Mouse (Mus musculus): Measurements from ENCODE around the gene Nup160. TPM values are rescaled to one million over a fixed set of nuclear protein-coding genes. Genes with fewer than 3 reads are reported as not detected.

Nup160 gene
- polyA plus RNA-seq, 1 experiment, result 28.0 TPM

DNA sequence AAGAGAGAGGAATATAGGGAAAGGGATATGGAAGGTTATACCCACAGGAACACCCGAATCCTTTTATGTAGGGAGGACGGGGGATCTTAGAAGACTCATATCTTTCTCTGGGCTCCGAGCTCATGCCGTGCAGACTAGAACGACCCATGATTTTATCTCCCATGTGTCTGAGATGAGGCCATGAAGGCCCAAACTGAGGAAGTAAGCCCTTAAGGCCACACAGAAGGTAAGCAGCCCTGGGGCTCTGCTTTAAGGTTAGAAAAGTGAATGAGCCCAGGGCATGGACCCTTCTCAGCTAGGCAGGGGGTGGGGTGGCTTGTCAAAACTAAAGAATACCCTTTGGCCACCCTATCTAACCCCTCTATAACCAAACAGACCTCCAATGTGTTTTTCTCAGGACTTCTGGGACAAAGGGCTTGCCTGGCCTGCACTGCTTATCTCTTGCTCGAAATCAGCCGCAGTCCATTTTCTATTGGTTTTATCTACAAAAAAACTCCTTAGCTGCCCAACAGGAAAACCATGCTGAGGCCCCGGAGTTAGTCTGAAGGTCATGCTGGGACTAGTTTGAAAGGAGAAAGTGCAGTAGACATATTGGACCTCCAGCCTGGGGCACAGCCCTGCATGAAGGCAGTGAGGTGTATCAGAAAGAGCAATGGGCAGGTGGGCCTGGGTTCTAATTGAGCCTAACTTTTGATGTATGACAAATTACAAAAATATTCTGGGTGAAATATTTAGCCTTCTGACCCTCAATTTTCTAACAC, 37.8 kb upstream of the Nup160 start:
- no peak for TF ChIP-seq CTCF (IDR thresholded peaks at IDR 0.05; ENCODE audit: control insufficient read depth, insufficient read depth, insufficient replicate concordance, low read depth, low read length)
- TF ChIP-seq POLR2A (IDR thresholded peaks at IDR 0.05; ENCODE audit: control insufficient read depth, low read depth, low read length), result no peak

GRCm38 (mm10) chr2:90639747-90640699, 37.0 kb upstream of the Nup160 start:
- Histone ChIP-seq H3K4me3 (ENCODE audit: control insufficient read depth, low read depth, low read length) (no peak overlapping the region), H3K27me3 (ENCODE audit: control insufficient read depth, insufficient read depth, low read length) (no peaks in the 10 kb centered on the region), H3K36me3 (ENCODE audit: control insufficient read depth, insufficient read depth, low read length) (no peaks in the 10 kb centered on the region), H3K4me1 (ENCODE audit: control insufficient read depth, insufficient read depth, low read length) (peaks cover 2% of the 10 kb centered on the region), H3K27ac (ENCODE audit: control insufficient read depth, insufficient read depth, low read depth, low read length) (no peak overlapping the region)
- TF ChIP-seq CTCF (IDR thresholded peaks at IDR 0.05; ENCODE audit: control insufficient read depth, insufficient read depth, insufficient replicate concordance, low read depth, low read length) (no peak), POLR2A (IDR thresholded peaks at IDR 0.05; ENCODE audit: control insufficient read depth, low read depth, low read length) (no peak)

More for the DNA sequence above, 37.8 kb upstream of the Nup160 start:
- no peak overlapping the region for H3K4me3 ChIP-seq (ENCODE audit: control insufficient read depth, low read depth, low read length)
- no peak overlapping the region for H3K27ac ChIP-seq (ENCODE audit: control insufficient read depth, insufficient read depth, low read depth, low read length)
- no peaks in the 10 kb centered on the region for H3K27me3 ChIP-seq (ENCODE audit: control insufficient read depth, insufficient read depth, low read length)
- no peaks in the 10 kb centered on the region for H3K36me3 ChIP-seq (ENCODE audit: control insufficient read depth, insufficient read depth, low read length)
- H3K4me1 ChIP-seq (ENCODE audit: control insufficient read depth, insufficient read depth, low read length), result peaks cover 2% of the 10 kb centered on the region

- Histone ChIP-seq H3K4me1 (ENCODE audit: control insufficient read depth, insufficient read depth, low read length) (peaks cover 2% of the 10 kb centered on the region), H3K36me3 (ENCODE audit: control insufficient read depth, insufficient read depth, low read length) (no peaks in the 10 kb centered on the region), H3K27ac (ENCODE audit: control insufficient read depth, insufficient read depth, low read depth, low read length) (no peak overlapping the region), H3K4me3 (ENCODE audit: control insufficient read depth, low read depth, low read length) (no peak overlapping the region), H3K27me3 (ENCODE audit: control insufficient read depth, insufficient read depth, low read length) (no peaks in the 10 kb centered on the region)
- TF ChIP-seq CTCF (IDR thresholded peaks at IDR 0.05; ENCODE audit: control insufficient read depth, insufficient read depth, insufficient replicate concordance, low read depth, low read length), result no peak
- no peak for TF ChIP-seq POLR2A (IDR thresholded peaks at IDR 0.05; ENCODE audit: control insufficient read depth, low read depth, low read length)
These were observed 35.9 kb upstream of the Nup160 start for GRCm38 (mm10) chr2:90641007-90641709.

- no peak for TF ChIP-seq CTCF (IDR thresholded peaks at IDR 0.05; ENCODE audit: control insufficient read depth, insufficient read depth, insufficient replicate concordance, low read depth, low read length)
- TF ChIP-seq POLR2A (IDR thresholded peaks at IDR 0.05; ENCODE audit: control insufficient read depth, low read depth, low read length), result no peak
- Histone ChIP-seq H3K27ac (ENCODE audit: control insufficient read depth, insufficient read depth, low read depth, low read length) (no peak overlapping the region), H3K4me3 (ENCODE audit: control insufficient read depth, low read depth, low read length) (no peak overlapping the region), H3K27me3 (ENCODE audit: control insufficient read depth, insufficient read depth, low read length) (no peaks in the 10 kb centered on the region), H3K36me3 (ENCODE audit: control insufficient read depth, insufficient read depth, low read length) (no peaks in the 10 kb centered on the region), H3K4me1 (ENCODE audit: control insufficient read depth, insufficient read depth, low read length) (peaks cover 1% of the 10 kb centered on the region)
These were observed 35.3 kb upstream of the Nup160 start for GRCm38 (mm10) chr2:90641710-90642039.

DNA sequence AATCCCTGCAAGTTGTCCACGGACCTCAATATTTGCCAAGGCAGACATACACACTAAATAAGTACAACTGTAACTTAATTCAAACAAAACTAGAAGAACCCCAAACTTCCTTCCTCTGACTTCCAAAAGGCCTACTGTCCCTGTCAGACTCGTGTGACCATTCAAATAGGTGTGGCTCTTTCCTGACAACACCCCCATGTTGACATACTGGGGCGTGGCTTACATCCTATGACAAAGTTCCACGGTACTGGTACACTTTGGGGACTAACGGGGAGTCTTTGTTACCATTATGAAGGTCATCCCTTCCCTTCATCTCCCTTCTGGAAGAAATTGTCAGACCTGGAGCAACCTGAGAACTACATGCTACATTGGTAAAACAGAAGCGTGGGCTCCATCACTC, 29.9 kb upstream of the Nup160 start:
- Histone ChIP-seq H3K36me3 (ENCODE audit: control insufficient read depth, insufficient read depth, low read length) (no peaks in the 10 kb centered on the region), H3K27me3 (ENCODE audit: control insufficient read depth, insufficient read depth, low read length) (no peaks in the 10 kb centered on the region), H3K27ac (ENCODE audit: control insufficient read depth, insufficient read depth, low read depth, low read length) (no peak overlapping the region), H3K4me1 (ENCODE audit: control insufficient read depth, insufficient read depth, low read length) (no peaks in the 10 kb centered on the region), H3K4me3 (ENCODE audit: control insufficient read depth, low read depth, low read length) (no peak overlapping the region)
- TF ChIP-seq POLR2A (IDR thresholded peaks at IDR 0.05; ENCODE audit: control insufficient read depth, low read depth, low read length) (no peak), CTCF (IDR thresholded peaks at IDR 0.05; ENCODE audit: control insufficient read depth, insufficient read depth, insufficient replicate concordance, low read depth, low read length) (no peak)

DNA sequence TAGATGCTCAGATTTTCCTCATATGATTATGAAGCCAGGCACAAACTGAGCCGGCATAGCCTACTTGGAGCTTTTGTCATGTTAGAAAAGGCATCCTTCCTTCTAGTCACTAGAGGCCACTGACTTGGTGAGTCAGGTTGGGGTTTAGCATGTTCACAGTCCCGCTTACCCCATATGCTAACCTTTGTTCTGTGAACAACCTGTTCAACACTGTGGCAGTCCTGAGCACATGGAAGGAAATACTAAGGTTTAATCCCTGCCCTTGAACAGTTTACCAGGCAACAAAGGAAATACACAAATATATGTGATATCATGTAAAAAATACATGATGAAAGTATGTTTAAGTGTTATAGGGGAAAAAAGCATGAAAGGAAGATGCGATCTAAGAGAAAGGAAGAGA, 27.6 kb upstream of the Nup160 start:
- Histone ChIP-seq H3K4me1 (ENCODE audit: control insufficient read depth, insufficient read depth, low read length) (no peaks in the 10 kb centered on the region), H3K27me3 (ENCODE audit: control insufficient read depth, insufficient read depth, low read length) (no peaks in the 10 kb centered on the region), H3K27ac (ENCODE audit: control insufficient read depth, insufficient read depth, low read depth, low read length) (no peak overlapping the region), H3K4me3 (ENCODE audit: control insufficient read depth, low read depth, low read length) (no peak overlapping the region), H3K36me3 (ENCODE audit: control insufficient read depth, insufficient read depth, low read length) (no peaks in the 10 kb centered on the region)
- no peak for TF ChIP-seq POLR2A (IDR thresholded peaks at IDR 0.05; ENCODE audit: control insufficient read depth, low read depth, low read length)
- TF ChIP-seq CTCF (IDR thresholded peaks at IDR 0.05; ENCODE audit: control insufficient read depth, insufficient read depth, insufficient replicate concordance, low read depth, low read length), result no peak

DNA sequence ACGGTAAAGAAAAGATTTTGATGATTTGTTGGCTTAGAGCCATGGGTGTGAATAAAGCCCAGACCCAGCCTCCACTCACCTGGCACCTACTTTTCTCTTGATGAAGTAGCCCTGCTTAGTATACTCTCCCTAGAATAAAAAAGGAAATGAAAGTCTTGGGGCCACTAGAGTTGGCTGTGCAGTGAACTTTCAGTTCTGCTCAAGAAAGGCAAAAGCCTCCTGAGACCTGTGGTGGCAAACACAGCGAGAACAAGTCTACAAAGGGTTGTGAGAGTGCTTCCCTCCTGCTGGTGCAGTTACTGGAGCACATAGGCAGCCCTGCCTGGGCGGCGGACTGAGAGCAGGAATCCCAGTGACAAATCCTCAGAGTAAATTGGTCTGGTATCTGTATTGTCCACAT, 27.1 kb upstream of the Nup160 start:
- H3K4me3 ChIP-seq (ENCODE audit: control insufficient read depth, low read depth, low read length), result no peak overlapping the region
- TF ChIP-seq POLR2A (IDR thresholded peaks at IDR 0.05; ENCODE audit: control insufficient read depth, low read depth, low read length), result no peak
- no peak for TF ChIP-seq CTCF (IDR thresholded peaks at IDR 0.05; ENCODE audit: control insufficient read depth, insufficient read depth, insufficient replicate concordance, low read depth, low read length)
- H3K27ac ChIP-seq (ENCODE audit: control insufficient read depth, insufficient read depth, low read depth, low read length), result no peak overlapping the region
- no peaks in the 10 kb centered on the region for H3K36me3 ChIP-seq (ENCODE audit: control insufficient read depth, insufficient read depth, low read length)
- H3K27me3 ChIP-seq (ENCODE audit: control insufficient read depth, insufficient read depth, low read length), result no peaks in the 10 kb centered on the region
- H3K4me1 ChIP-seq (ENCODE audit: control insufficient read depth, insufficient read depth, low read length), result no peaks in the 10 kb centered on the region
